Mouse (Mus musculus) G1E (cell line): ENCODE measurements at regions not wholly inside any gene's neighbourhood (a gene's known extent, or its start where the extent isn't known, plus 50 kb on each side); places are given as distances from the start of the nearest gene placed in this dataset.

ENCODE experiments used
- ATAC-seq: 2 replicates; pipeline ENCODE4 v1.8.0; 2016; ENCODE audit warnings: mild to moderate bottlenecking; ENCODE audit not compliant: insufficient number of reproducible peaks, poor library complexity, low FRiP score, severe bottlenecking; ENCODE audit errors: extremely low read depth
- DNase-seq: peaks from one replicate; pipeline ENCODE4 v3.0.0; 2012; ENCODE audit warnings: low spot score
- H3K27me3 ChIP-seq: 2 replicates; pipeline ENCODE4 v1.6.1; 2012; ENCODE audit warnings: mild to moderate bottlenecking, low read length, inconsistent platforms; ENCODE audit not compliant: insufficient read depth
- H3K36me3 ChIP-seq: replicated peaks from 2 replicates; pipeline ENCODE3; 2012; ENCODE audit warnings: mild to moderate bottlenecking, inconsistent platforms
- H3K4me1 ChIP-seq: 2 replicates; pipeline ENCODE4 v1.6.1; 2012; ENCODE audit warnings: low read depth, low read length, inconsistent platforms, mixed read lengths; ENCODE audit not compliant: insufficient read depth
- H3K4me3 ChIP-seq: 2 replicates; pipeline ENCODE4 v1.5.1; 2012; ENCODE audit warnings: low read depth, mild to moderate bottlenecking, inconsistent platforms, low read length, moderate library complexity, mixed read lengths
- H3K9me3 ChIP-seq: replicated peaks from 2 replicates; pipeline ENCODE4 v1.6.1; 2012; ENCODE audit warnings: inconsistent platforms
- CTCF ChIP-seq: IDR thresholded peaks from 2 replicates; pipeline ENCODE4 v1.5.1; 2012; ENCODE audit warnings: low read depth, low read length, inconsistent platforms, mixed read lengths
- GATA1 ChIP-seq: IDR thresholded peaks from 2 replicates; pipeline ENCODE4 v1.6.1; 2012; ENCODE audit warnings: borderline replicate concordance, low read length, inconsistent platforms, mixed read lengths
- GATA2 ChIP-seq: IDR thresholded peaks from 2 replicates; pipeline ENCODE4 v1.6.1; 2012; ENCODE audit warnings: low read depth, low read length, inconsistent platforms, borderline replicate concordance
- POLR2AphosphoS5 ChIP-seq: IDR thresholded peaks from 2 replicates; pipeline ENCODE4 v1.6.1; 2012; ENCODE audit warnings: low read depth, low read length, inconsistent platforms; ENCODE audit not compliant: insufficient replicate concordance
- TAL1 ChIP-seq: conservative IDR thresholded peaks from 2 replicates; pipeline ENCODE4 v1.6.1; 2012; ENCODE audit warnings: low read depth, low read length, inconsistent platforms, mixed read lengths

GRCm38 (mm10) chr1:34979350-34979749 lies 129.6 kb downstream of the Plekhb2 start:
- DNase-seq, result no peak
- peaks cover 8% of the 10 kb centered on the region for H3K9me3 ChIP-seq
- TF ChIP-seq POLR2AphosphoS5, result no peak
- TF ChIP-seq GATA2, result no peak
- no peak for TF ChIP-seq GATA1
- no peak for TF ChIP-seq CTCF
- TF ChIP-seq TAL1, result no peak
- H3K4me1 ChIP-seq, result no peaks in the 10 kb centered on the region
- no peak overlapping the region for H3K4me3 ChIP-seq
- H3K36me3 ChIP-seq, result no peaks in the 10 kb centered on the region
- ATAC-seq, result no peak
- H3K27me3 ChIP-seq, result no peaks in the 10 kb centered on the region

- DNase-seq (no peak), ATAC-seq (no peak)
- Histone ChIP-seq H3K4me3 (no peak overlapping the region), H3K9me3 (peaks cover 8% of the 10 kb centered on the region), H3K27me3 (no peaks in the 10 kb centered on the region), H3K4me1 (no peaks in the 10 kb centered on the region), H3K36me3 (no peaks in the 10 kb centered on the region)
- TF ChIP-seq GATA2 (no peak), CTCF (no peak), POLR2AphosphoS5 (no peak), TAL1 (no peak), GATA1 (no peak)
Observed at GRCm38 (mm10) chr1:34981934-34982333, 132.2 kb downstream of the Plekhb2 start.

GRCm38 (mm10) chr1:34982966-34983365 lies 133.2 kb downstream of the Plekhb2 start:
- no peaks in the 10 kb centered on the region for H3K4me1 ChIP-seq
- ATAC-seq (no peak), DNase-seq (no peak)
- TF ChIP-seq POLR2AphosphoS5, result no peak
- no peak for TF ChIP-seq GATA1
- TF ChIP-seq TAL1, result no peak
- no peak for TF ChIP-seq GATA2
- TF ChIP-seq CTCF, result no peak
- H3K9me3 ChIP-seq, result peaks cover 8% of the 10 kb centered on the region
- H3K36me3 ChIP-seq, result no peaks in the 10 kb centered on the region
- no peak overlapping the region for H3K4me3 ChIP-seq
- no peaks in the 10 kb centered on the region for H3K27me3 ChIP-seq

DNA sequence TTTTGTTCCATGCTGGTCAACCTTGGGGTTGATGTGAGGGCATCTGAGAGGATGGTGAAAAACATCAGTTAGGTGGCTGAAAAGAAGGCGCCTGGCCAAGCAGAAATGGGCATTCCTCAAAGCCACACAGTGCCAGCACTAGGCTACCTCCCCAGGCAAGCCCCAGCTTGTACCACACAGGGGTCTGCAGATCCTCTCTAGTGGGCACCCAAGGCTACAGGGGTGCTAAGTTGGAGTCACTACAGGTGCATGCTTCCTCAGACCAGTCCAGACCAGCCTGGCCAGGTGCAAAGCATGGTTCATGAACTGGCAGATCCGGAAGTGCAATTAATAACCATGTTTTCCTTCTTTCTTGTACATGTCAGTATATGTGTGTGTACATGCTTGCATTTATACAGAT lies 137.1 kb downstream of the Plekhb2 start:
- DNase-seq (no peak), ATAC-seq (no peak)
- no peaks in the 10 kb centered on the region for H3K9me3 ChIP-seq
- no peaks in the 10 kb centered on the region for H3K4me1 ChIP-seq
- H3K36me3 ChIP-seq, result no peaks in the 10 kb centered on the region
- no peaks in the 10 kb centered on the region for H3K27me3 ChIP-seq
- no peak overlapping the region for H3K4me3 ChIP-seq
- TF ChIP-seq CTCF (no peak), GATA1 (no peak), POLR2AphosphoS5 (no peak), GATA2 (no peak), TAL1 (no peak)

DNA sequence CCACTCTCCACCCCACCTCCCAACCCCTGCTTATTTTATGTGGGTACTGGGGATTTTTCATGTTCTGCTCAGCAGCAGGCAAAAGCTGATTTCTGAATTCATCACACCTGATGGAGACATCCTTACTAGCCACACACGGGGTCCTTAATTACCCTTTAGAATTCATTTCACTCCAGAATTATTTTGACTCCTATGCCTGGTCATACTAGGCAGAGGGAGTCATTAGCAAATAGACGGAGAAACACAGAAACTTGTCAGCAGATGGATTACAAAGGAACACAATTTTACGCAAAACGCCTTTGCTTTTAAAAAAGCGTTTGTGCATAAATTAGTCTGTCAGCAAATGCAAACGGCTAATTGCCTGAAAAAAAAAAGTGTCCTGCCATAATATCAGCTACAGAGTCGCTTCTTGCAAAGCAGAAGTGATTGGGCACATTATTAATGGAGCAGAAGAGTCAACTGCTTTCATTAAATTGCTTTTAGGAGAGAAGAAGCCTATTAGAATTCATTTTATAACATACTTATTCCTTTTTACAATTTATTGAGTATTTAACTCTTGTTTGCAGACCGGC lies 138.0 kb downstream of the Plekhb2 start:
- no peaks in the 10 kb centered on the region for H3K36me3 ChIP-seq
- ATAC-seq (no peak), DNase-seq (no peak)
- H3K4me1 ChIP-seq, result no peaks in the 10 kb centered on the region
- H3K27me3 ChIP-seq, result no peaks in the 10 kb centered on the region
- H3K9me3 ChIP-seq, result no peaks in the 10 kb centered on the region
- TF ChIP-seq CTCF, result no peak
- TF ChIP-seq POLR2AphosphoS5, result no peak
- no peak overlapping the region for H3K4me3 ChIP-seq

DNA sequence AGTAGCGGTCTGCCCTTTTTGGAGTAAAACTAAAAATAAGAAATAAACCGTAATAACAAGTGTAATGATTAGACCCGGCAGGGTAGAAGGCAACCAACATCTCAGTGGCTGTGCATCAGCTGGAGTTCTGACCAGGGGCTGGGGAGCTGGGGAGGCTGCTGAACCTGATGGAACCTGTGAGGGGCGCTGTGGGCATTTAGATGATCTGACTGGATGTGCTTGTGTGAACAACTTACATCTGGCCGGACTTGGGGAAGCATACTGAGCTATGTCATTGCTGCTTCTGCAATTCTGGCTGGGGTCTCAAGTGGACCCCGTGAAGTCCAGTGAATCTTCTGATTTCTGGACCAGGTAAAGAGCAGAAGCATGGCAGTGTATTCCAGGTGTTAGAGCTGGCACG lies 138.4 kb downstream of the Plekhb2 start:
- Histone ChIP-seq H3K9me3 (no peaks in the 10 kb centered on the region), H3K36me3 (no peaks in the 10 kb centered on the region), H3K27me3 (0 out of 2 replicates have a peak, but pooled peaks cover 2% of the 10 kb centered on the region), H3K4me3 (no peak overlapping the region), H3K4me1 (no peaks in the 10 kb centered on the region)
- ATAC-seq (no peak), DNase-seq (no peak)
- TF ChIP-seq POLR2AphosphoS5 (no peak), GATA1 (no peak), TAL1 (no peak), CTCF (0 out of 2 replicates have a peak, but pooled peaks have one; percentile 7)
